Mouse (Mus musculus): ENCODE results near the gene Krt15. TPM values are rescaled to one million over a fixed set of nuclear protein-coding genes. Genes with fewer than 3 reads are reported as not detected.

Gene Krt15
- total and polyA plus RNA-seq, 2 experiments from 2014 or later: 0.21 to 0.68 TPM

DNA sequence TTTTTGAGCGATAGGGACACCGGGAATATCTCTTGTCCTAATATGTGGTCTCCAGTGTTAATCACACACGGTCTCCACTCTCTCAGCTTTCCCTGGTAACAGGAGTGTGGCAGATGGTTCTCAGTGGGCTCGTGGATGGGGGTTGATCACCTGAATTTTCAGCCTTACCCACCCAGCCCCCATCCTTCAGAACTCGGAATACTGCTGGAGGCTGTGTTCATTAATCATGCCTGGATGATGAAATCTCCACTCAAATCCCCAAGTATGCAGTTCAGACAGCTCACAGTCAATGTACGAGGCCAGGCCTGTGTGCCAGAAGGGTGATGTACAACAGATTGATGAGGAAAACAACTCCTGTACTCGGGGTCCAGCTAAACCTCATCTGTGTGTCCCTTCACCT lies 10.8 kb downstream of the Krt15 start:
- Histone ChIP-seq H3K4me2 (ENCODE audit: low read depth, low read length) (no peak overlapping the region), H3K4me3 (ENCODE audit: low read length) (no peak overlapping the region), H3K27ac (no peak overlapping the region), H3K4me1 (ENCODE audit: insufficient read depth, low read length) (no peaks in the 10 kb centered on the region), H3K9ac (replicated peaks; ENCODE audit: low read length) (no peak overlapping the region), H3K27me3 (ENCODE audit: insufficient read depth, low read length) (no peaks in the 10 kb centered on the region), H3K36me3 (ENCODE audit: insufficient read depth, low read length) (no peaks in the 10 kb centered on the region), H3K9me3 (ENCODE audit: low read length) (no peaks in the 10 kb centered on the region)
- ATAC-seq (no peak), DNase-seq (ENCODE audit: low spot score) (no peak)
- no peak for TF ChIP-seq CTCF (IDR thresholded peaks at IDR 0.05; ENCODE audit: low read depth)
- 63% methylated on average over 7 of the region's 7 CpGs for WGBS

- Histone ChIP-seq H3K4me3 (ENCODE audit: low read length) (no peak within 1 kb of the TSS), H3K4me1 (ENCODE audit: insufficient read depth, low read length) (no peaks in the 10 kb centered on the region), H3K4me2 (ENCODE audit: low read depth, low read length) (no peak within 1 kb of the TSS), H3K9ac (replicated peaks; ENCODE audit: low read length) (no peak within 1 kb of the TSS), H3K27ac (no peak within 1 kb of the TSS), H3K9me3 (ENCODE audit: low read length) (no peaks in the 10 kb centered on the region), H3K27me3 (ENCODE audit: insufficient read depth, low read length) (no peaks in the 10 kb centered on the region), H3K36me3 (ENCODE audit: insufficient read depth, low read length) (no peaks in the 10 kb centered on the region)
- WGBS: 72% methylated on average over 3 of the region's 3 CpGs
- TF ChIP-seq CTCF (IDR thresholded peaks at IDR 0.05; ENCODE audit: low read depth): no peak
- ATAC-seq (no peak), DNase-seq (ENCODE audit: low spot score) (no peak)
Measured at GRCm38 (mm10) chr11:100121466-100121865, 14.3 kb downstream of the Krt15 start, which contains the start of gene Krt13. TSS of gene Krt13 (minus strand) at chr11:100121566.

DNA sequence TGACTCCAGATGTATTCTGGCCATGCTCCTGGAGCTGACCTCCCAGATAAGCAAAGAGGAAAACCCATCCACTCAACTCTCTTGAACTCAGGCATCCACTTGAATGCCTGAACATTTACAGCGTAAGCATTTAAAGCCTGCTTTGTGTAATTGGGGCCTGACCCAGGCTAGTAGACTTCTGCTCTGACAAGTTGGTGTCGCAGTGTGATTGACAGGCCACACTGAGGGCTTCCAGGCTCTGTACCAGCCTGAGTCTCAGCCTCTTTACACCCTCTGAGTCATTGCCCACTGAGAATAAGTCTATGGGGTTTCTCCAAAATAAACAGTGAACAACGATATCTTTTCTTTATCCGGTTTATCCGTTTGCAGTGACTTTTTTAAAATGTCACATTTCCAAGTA lies 15.4 kb downstream of the Krt15 start:
- H3K27ac ChIP-seq: no peak overlapping the region
- no peaks in the 10 kb centered on the region for H3K4me1 ChIP-seq (ENCODE audit: insufficient read depth, low read length)
- DNase-seq (ENCODE audit: low spot score): no peak
- H3K27me3 ChIP-seq (ENCODE audit: insufficient read depth, low read length): no peaks in the 10 kb centered on the region
- ATAC-seq: no peak
- no peak overlapping the region for H3K9ac ChIP-seq (replicated peaks; ENCODE audit: low read length)
- H3K9me3 ChIP-seq (ENCODE audit: low read length): no peaks in the 10 kb centered on the region
- no peaks in the 10 kb centered on the region for H3K36me3 ChIP-seq (ENCODE audit: insufficient read depth, low read length)
- no peak for TF ChIP-seq CTCF (IDR thresholded peaks at IDR 0.05; ENCODE audit: low read depth)
- WGBS: 86% methylated on average over 5 of the region's 5 CpGs
- no peak overlapping the region for H3K4me3 ChIP-seq (ENCODE audit: low read length)
- H3K4me2 ChIP-seq (ENCODE audit: low read depth, low read length): no peak overlapping the region

- Histone ChIP-seq H3K9me3 (ENCODE audit: low read length) (no peaks in the 10 kb centered on the region), H3K9ac (replicated peaks; ENCODE audit: low read length) (no peak overlapping the region), H3K4me1 (ENCODE audit: insufficient read depth, low read length) (no peaks in the 10 kb centered on the region), H3K27me3 (ENCODE audit: insufficient read depth, low read length) (no peaks in the 10 kb centered on the region), H3K36me3 (ENCODE audit: insufficient read depth, low read length) (no peaks in the 10 kb centered on the region), H3K4me3 (ENCODE audit: low read length) (no peak overlapping the region), H3K27ac (no peak overlapping the region), H3K4me2 (ENCODE audit: low read depth, low read length) (no peak overlapping the region)
- DNase-seq (ENCODE audit: low spot score) (no peak), ATAC-seq (no peak)
- WGBS: 58% methylated on average over 2 of the region's 2 CpGs
- TF ChIP-seq CTCF (IDR thresholded peaks at IDR 0.05; ENCODE audit: low read depth): no peak
Measured at GRCm38 (mm10) chr11:100113742-100114029, 22.0 kb downstream of the Krt15 start.

DNA sequence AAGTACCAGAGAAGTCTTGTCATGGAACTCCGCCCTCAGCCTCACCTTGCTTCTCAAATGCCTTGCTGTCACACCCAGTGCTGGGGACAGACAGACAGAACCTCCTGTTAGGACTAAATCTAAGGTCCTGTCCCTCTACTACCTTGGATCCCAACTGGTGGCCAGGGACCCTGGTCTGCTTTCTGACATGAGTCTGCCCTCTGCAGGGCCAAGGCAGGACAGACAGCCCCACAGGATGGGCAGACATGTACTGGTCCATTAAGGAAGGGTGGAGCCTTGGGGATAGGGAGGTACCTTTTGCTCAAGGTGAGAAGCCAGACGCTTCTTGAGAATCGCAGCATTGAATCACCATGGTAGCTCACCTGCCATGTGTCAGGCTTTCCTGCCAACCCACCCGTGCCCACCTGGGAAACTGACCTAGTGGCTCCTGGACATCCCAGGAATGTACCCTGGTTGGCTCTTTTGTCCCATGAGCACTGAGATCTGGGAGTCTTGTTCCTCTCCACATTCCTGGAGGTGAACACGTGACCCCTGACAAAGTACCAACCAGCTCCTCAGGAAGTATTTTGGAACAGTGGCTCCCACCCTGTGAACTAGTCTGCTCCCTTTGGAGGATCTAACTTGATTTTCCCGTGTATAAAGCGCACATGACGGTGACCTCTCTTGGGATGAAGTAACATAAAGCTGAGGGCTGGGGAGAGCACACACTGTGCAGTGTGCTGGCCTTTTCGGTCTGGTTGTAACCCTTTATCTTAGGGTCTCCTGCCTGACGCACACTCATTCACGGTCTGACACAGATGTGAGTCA lies 22.6 kb downstream of the Krt15 start:
- TF ChIP-seq CTCF (IDR thresholded peaks at IDR 0.05; ENCODE audit: low read depth): no peak
- Histone ChIP-seq H3K4me3 (ENCODE audit: low read length) (no peak overlapping the region), H3K36me3 (ENCODE audit: insufficient read depth, low read length) (no peaks in the 10 kb centered on the region), H3K9me3 (ENCODE audit: low read length) (no peaks in the 10 kb centered on the region), H3K9ac (replicated peaks; ENCODE audit: low read length) (no peak overlapping the region), H3K27me3 (ENCODE audit: insufficient read depth, low read length) (no peaks in the 10 kb centered on the region), H3K4me1 (ENCODE audit: insufficient read depth, low read length) (no peaks in the 10 kb centered on the region), H3K27ac (no peak overlapping the region), H3K4me2 (ENCODE audit: low read depth, low read length) (no peak overlapping the region)
- DNase-seq (ENCODE audit: low spot score) (no peak), ATAC-seq (no peak)
- WGBS: 77% methylated on average over 11 of the region's 11 CpGs

- no peak for TF ChIP-seq CTCF (IDR thresholded peaks at IDR 0.05; ENCODE audit: low read depth)
- ATAC-seq (no peak), DNase-seq (ENCODE audit: low spot score) (no peak)
- Histone ChIP-seq H3K27me3 (ENCODE audit: insufficient read depth, low read length) (no peaks in the 10 kb centered on the region), H3K27ac (no peak within 1 kb of the TSS), H3K9ac (replicated peaks; ENCODE audit: low read length) (no peak within 1 kb of the TSS), H3K4me2 (ENCODE audit: low read depth, low read length) (no peak within 1 kb of the TSS), H3K4me3 (ENCODE audit: low read length) (no peak within 1 kb of the TSS), H3K9me3 (ENCODE audit: low read length) (no peaks in the 10 kb centered on the region), H3K36me3 (ENCODE audit: insufficient read depth, low read length) (no peaks in the 10 kb centered on the region), H3K4me1 (ENCODE audit: insufficient read depth, low read length) (no peaks in the 10 kb centered on the region)
- 88% methylated on average over 6 of the region's 6 CpGs for whole genome bisulfite sequencing
Measured at GRCm38 (mm10) chr11:100105576-100106122, 30.1 kb downstream of the Krt15 start, which contains the start of gene Krt36. TSS of gene Krt36 (minus strand) at chr11:100105626.
